Mouse (Mus musculus): ENCODE measurements around the gene Ehd1. TPM values are rescaled to one million over a fixed set of nuclear protein-coding genes. Genes with fewer than 3 reads are reported as not detected.
"Not testable (repeated sequence)": the region's sequence is repeated elsewhere in the genome, so short reads cannot be mapped to it uniquely, and the experiment has no call there.

The Ehd1 gene
- total RNA-seq, 1 experiment: 162 TPM

DNA sequence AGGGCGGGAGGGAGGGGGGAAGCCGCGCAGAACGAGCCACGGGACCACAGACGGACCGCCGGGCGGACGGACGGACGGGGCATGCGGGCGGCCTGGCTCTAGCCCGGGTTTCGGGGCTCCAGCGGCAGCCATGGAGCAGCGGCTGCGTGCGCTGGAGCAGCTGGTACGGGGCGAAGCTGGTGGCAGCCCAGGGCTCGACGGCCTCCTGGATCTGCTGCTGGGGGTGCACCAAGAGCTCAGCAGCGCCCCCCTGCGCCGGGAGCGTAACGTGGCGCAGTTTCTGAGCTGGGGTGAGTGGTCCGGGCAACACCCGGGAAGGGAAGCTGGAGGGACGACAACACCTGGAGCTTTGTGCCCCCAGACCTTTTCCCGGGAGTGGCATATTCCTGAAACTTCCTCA lies 30.1 kb downstream of the Ehd1 start:
- Histone ChIP-seq H3K9ac (ENCODE audit: insufficient read depth, low read depth, low read length, poor library complexity, severe bottlenecking) (peak overlapping the region; percentile 76), H3K27ac (ENCODE audit: insufficient read depth, low read depth, low read length, poor library complexity, severe bottlenecking) (peak overlapping the region; percentile 57), H3K4me1 (ENCODE audit: control insufficient read depth in 2 of 2, insufficient read depth in 2 of 2, low read length in 2 of 2, poor library complexity in 1 of 2) (peaks cover 15 to 31% of the 10 kb centered on the region in 2 experiments), H3K4me3 (ENCODE audit: insufficient read depth in 1 of 2, low read depth in 1 of 2, low read length in 2 of 2, poor library complexity in 1 of 2, severe bottlenecking in 1 of 2) (peak overlapping the region; percentile 76 to 81), H3K9me3 (ENCODE audit: control insufficient read depth, insufficient read depth, low read depth, low read length) (no peaks in the 10 kb centered on the region), H3K36me3 (ENCODE audit: control insufficient read depth, insufficient read depth, low read length, poor library complexity, severe bottlenecking) (peaks cover 25% of the 10 kb centered on the region)
- in situ Hi-C loops (cut with MboI; ENCODE audit: low sequenced_read_pairs in 2 of 2, unreplicated experiment in 2 of 2): no loop called here
- peak; percentile 60; the same call in 1 of the 2 replicates for TF ChIP-seq HCFC1 (IDR thresholded peaks at IDR 0.05; ENCODE audit: borderline replicate concordance, insufficient read depth, low read length)
- TF ChIP-seq CHD2 (IDR thresholded peaks at IDR 0.05; ENCODE audit: low read depth, low read length): no peak
- no peak for TF ChIP-seq ZNF384 (IDR thresholded peaks at IDR 0.05; ENCODE audit: low read depth, low read length)
- peak; percentile 81 for DNase-seq (ENCODE audit: low read depth, low spot score)

DNA sequence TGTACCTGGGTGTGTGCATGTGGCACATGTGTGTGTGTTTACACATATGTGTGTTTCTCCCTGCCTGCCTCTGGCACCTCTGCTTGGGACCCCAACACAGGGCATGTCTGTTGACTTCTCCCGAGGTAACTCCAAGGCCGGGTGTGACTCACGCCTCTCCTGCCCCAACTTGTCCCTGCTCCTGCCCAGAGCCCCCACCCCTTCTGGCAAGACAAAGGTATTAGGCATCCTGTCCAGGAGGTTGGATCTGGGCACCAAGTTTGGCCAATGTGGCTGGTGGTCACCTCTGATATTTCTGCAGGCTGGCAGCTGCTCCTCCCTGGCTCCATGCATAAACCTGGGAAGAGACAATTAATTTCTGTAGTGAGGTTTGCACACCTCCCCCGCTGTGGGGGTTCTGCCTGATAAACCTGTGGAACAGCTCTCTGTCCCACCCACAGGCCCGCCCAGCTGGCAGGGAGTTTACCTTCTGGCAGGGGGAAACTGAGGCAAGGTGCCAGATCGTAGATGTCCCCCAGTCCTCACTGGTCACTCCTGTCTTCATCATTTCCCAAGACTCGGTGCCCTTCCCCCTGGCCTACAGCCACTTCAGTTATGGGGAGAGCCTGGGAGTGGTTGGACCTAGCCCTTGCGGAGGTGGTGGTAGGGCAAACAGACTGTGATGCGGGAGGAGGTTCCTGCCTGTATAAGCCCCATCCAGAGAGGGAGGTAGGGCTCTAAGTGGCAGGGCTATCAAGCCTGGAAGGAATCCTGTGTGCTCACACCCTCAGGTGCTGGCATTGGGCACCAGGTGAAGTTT lies 31.4 kb downstream of the Ehd1 start:
- no peak for DNase-seq (ENCODE audit: low read depth, low spot score)
- TF ChIP-seq HCFC1 (IDR thresholded peaks at IDR 0.05; ENCODE audit: borderline replicate concordance, insufficient read depth, low read length): no peak
- Histone ChIP-seq H3K36me3 (ENCODE audit: control insufficient read depth, insufficient read depth, low read length, poor library complexity, severe bottlenecking) (peaks cover 35% of the 10 kb centered on the region), H3K4me3 (ENCODE audit: insufficient read depth in 1 of 2, low read depth in 1 of 2, low read length in 2 of 2, poor library complexity in 1 of 2, severe bottlenecking in 1 of 2) (peak overlapping the region; percentile 76 to 81; a peak in 3 of 4 replicates), H3K27ac (ENCODE audit: insufficient read depth, low read depth, low read length, poor library complexity, severe bottlenecking) (peak overlapping the region; percentile 57; the same call in 1 of the 2 replicates), H3K9ac (ENCODE audit: insufficient read depth, low read depth, low read length, poor library complexity, severe bottlenecking) (peak overlapping the region; percentile 76), H3K4me1 (ENCODE audit: control insufficient read depth in 2 of 2, insufficient read depth in 2 of 2, low read length in 2 of 2, poor library complexity in 1 of 2) (peaks cover 9 to 22% of the 10 kb centered on the region in 2 experiments; a peak in 3 of 4 replicates), H3K9me3 (ENCODE audit: control insufficient read depth, insufficient read depth, low read depth, low read length) (no peaks in the 10 kb centered on the region)
- in situ Hi-C loops (cut with MboI; ENCODE audit: low sequenced_read_pairs in 2 of 2, unreplicated experiment in 2 of 2): no loop called here

DNA sequence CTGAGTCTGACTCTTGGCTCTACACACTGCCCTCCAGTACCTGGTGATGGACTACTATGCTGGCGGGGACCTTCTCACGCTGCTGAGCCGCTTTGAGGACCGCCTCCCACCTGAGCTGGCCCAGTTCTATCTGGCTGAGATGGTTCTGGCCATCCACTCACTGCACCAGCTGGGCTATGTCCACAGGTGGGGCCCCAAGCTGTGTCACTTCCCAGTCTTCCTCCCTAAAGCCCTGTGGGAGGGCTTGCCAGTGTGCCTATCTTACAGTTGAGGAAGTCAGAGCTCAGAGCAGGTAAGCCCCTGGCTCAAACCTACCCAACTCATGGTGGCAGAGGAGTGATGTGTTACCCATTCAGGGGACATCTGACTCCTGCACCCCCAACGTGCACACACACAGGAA lies 33.7 kb downstream of the Ehd1 start:
- Histone ChIP-seq H3K27ac (ENCODE audit: insufficient read depth, low read depth, low read length, poor library complexity, severe bottlenecking) (no peak overlapping the region), H3K4me1 (ENCODE audit: control insufficient read depth in 2 of 2, insufficient read depth in 2 of 2, low read length in 2 of 2, poor library complexity in 1 of 2) (peaks cover 6 to 19% of the 10 kb centered on the region in 2 experiments; a peak in 3 of 4 replicates), H3K36me3 (ENCODE audit: control insufficient read depth, insufficient read depth, low read length, poor library complexity, severe bottlenecking) (peaks cover 58% of the 10 kb centered on the region), H3K9me3 (ENCODE audit: control insufficient read depth, insufficient read depth, low read depth, low read length) (no peaks in the 10 kb centered on the region), H3K9ac (ENCODE audit: insufficient read depth, low read depth, low read length, poor library complexity, severe bottlenecking) (no peak overlapping the region), H3K4me3 (ENCODE audit: insufficient read depth in 1 of 2, low read depth in 1 of 2, low read length in 2 of 2, poor library complexity in 1 of 2, severe bottlenecking in 1 of 2) (no peak overlapping the region)
- in situ Hi-C loops (cut with MboI; ENCODE audit: low sequenced_read_pairs in 2 of 2, unreplicated experiment in 2 of 2): no loop called here
- TF ChIP-seq ZC3H11A (IDR thresholded peaks at IDR 0.05; ENCODE audit: borderline replicate concordance, low read depth, low read length): no peak
- TF ChIP-seq MAFK (IDR thresholded peaks at IDR 0.05; ENCODE audit: insufficient read depth, low read depth, low read length): no peak
- no peak for TF ChIP-seq HCFC1 (IDR thresholded peaks at IDR 0.05; ENCODE audit: borderline replicate concordance, insufficient read depth, low read length)
- TF ChIP-seq CHD2 (IDR thresholded peaks at IDR 0.05; ENCODE audit: low read depth, low read length): no peak
- no peak for TF ChIP-seq ZNF384 (IDR thresholded peaks at IDR 0.05; ENCODE audit: low read depth, low read length)
- DNase-seq (ENCODE audit: low read depth, low spot score): no peak

DNA sequence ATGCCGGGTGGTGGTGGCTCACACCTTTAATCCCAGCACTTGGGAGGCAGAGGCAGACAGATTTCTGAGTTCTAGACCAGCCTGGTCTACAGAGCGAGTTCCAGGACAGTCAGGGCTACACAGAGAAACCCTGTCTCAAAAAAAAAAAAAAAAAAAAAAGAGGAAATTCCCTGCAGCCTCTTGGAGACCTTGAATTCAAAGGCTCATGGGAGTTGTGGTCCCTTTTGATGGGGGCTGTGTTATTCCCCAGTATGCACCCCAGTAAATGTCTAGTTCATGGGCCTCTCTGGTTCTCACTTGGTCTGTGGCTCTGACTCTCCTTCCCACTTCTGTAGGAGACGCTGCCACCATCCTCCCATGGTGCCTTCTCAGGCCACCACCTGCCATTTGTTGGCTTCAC lies 35.3 kb downstream of the Ehd1 start:
- H3K4me3 ChIP-seq (ENCODE audit: insufficient read depth in 1 of 2, low read depth in 1 of 2, low read length in 2 of 2, poor library complexity in 1 of 2, severe bottlenecking in 1 of 2); H3K9ac ChIP-seq (ENCODE audit: insufficient read depth, low read depth, low read length, poor library complexity, severe bottlenecking); H3K9me3 ChIP-seq (ENCODE audit: control insufficient read depth, insufficient read depth, low read depth, low read length); DNase-seq (ENCODE audit: low read depth, low spot score); in situ Hi-C loops (cut with MboI; ENCODE audit: low sequenced_read_pairs in 2 of 2, unreplicated experiment in 2 of 2); H3K27ac ChIP-seq (ENCODE audit: insufficient read depth, low read depth, low read length, poor library complexity, severe bottlenecking): not testable (repeated sequence)
- Histone ChIP-seq H3K4me1 (ENCODE audit: control insufficient read depth in 2 of 2, insufficient read depth in 2 of 2, low read length in 2 of 2, poor library complexity in 1 of 2) (peaks cover 8 to 20% of the 10 kb centered on the region in 2 experiments; a peak in 3 of 4 replicates), H3K36me3 (ENCODE audit: control insufficient read depth, insufficient read depth, low read length, poor library complexity, severe bottlenecking) (peaks cover 74% of the 10 kb centered on the region)

DNA sequence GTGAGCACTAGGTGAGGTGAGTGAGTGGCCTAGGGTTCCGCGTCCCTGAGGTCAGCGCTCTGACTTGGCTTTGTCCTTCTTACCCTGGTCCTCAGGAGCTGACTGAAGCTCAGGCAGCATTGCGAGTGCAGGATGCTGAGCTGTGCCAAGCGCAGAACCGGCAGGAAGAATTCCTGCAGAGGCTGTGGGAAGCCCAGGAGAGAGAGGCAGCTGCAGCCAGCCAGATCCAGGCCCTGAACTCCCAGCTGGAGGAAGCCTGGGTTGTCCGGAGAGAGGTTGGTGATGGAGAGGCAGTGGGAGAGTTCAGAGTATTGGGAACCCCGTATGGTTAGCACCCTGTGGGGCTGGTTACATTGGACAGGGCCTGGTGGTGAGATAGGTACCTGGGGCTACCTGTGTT lies 37.3 kb downstream of the Ehd1 start:
- Histone ChIP-seq H3K4me1 (ENCODE audit: control insufficient read depth in 2 of 2, insufficient read depth in 2 of 2, low read length in 2 of 2, poor library complexity in 1 of 2) (peaks cover 3 to 6% of the 10 kb centered on the region in 2 experiments; a peak in 2 of 4 replicates), H3K27ac (ENCODE audit: insufficient read depth, low read depth, low read length, poor library complexity, severe bottlenecking) (no peak overlapping the region), H3K9ac (ENCODE audit: insufficient read depth, low read depth, low read length, poor library complexity, severe bottlenecking) (no peak overlapping the region), H3K9me3 (ENCODE audit: control insufficient read depth, insufficient read depth, low read depth, low read length) (no peaks in the 10 kb centered on the region), H3K36me3 (ENCODE audit: control insufficient read depth, insufficient read depth, low read length, poor library complexity, severe bottlenecking) (peaks cover 94% of the 10 kb centered on the region), H3K4me3 (ENCODE audit: insufficient read depth in 1 of 2, low read depth in 1 of 2, low read length in 2 of 2, poor library complexity in 1 of 2, severe bottlenecking in 1 of 2) (no peak overlapping the region)
- in situ Hi-C loops (cut with MboI; ENCODE audit: low sequenced_read_pairs in 2 of 2, unreplicated experiment in 2 of 2): no loop called here
- TF ChIP-seq HCFC1 (IDR thresholded peaks at IDR 0.05; ENCODE audit: borderline replicate concordance, insufficient read depth, low read length): no peak
- no peak for TF ChIP-seq CHD2 (IDR thresholded peaks at IDR 0.05; ENCODE audit: low read depth, low read length)
- TF ChIP-seq ZNF384 (IDR thresholded peaks at IDR 0.05; ENCODE audit: low read depth, low read length): no peak
- no peak for TF ChIP-seq MAFK (IDR thresholded peaks at IDR 0.05; ENCODE audit: insufficient read depth, low read depth, low read length)
- TF ChIP-seq ZC3H11A (IDR thresholded peaks at IDR 0.05; ENCODE audit: borderline replicate concordance, low read depth, low read length): no peak
- no peak for DNase-seq (ENCODE audit: low read depth, low spot score)
